Mouse (Mus musculus) heart, adult 8-10 months (tissue): ENCODE measurements around the gene Gpa33. TPM values are rescaled to one million over a fixed set of nuclear protein-coding genes. Genes with fewer than 3 reads are reported as not detected.
A peak's percentile ranks its signal among the peaks of the same experiment; 100 is the strongest.

Experiments
- DNase-seq: peaks from one replicate; pipeline ENCODE4 v3.0.0; 2022; ENCODE audit warnings: low spot score
- total RNA-seq, 4 experiments: library from RNA; stranded (reverse); gene quantifications; 2 replicates each; pipeline ENCODE4 v1.2.4; 2022

Gene Gpa33
- total RNA-seq, 4 experiments from 2014 or later = not detected

DNA sequence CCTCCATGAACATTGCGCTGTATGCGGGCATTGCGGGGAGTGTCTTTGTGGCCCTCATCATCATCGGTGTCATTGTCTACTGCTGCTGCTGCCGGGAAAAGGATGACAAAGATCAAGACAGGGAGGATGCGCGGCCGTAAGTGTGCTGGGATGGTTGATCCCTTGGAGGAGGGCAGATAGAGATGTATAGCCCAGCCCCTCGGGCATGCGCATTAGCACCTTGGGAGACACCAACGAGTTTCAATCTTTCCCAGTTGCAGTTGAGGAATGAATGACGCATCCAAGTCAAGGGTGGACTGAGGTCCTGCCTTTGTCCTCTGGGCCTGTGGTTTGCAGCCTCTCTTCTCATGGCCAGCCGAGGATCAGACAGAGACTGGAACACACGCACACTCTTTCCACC lies 34.5 kb downstream of the Gpa33 start:
- DNase-seq = no peak

- DNase-seq = no peak
Measured at GRCm38 (mm10) chr1:166165159-166165558, 35.1 kb downstream of the Gpa33 start.

- DNase-seq = no peak
Measured at GRCm38 (mm10) chr1:166167405-166167804, 37.4 kb downstream of the Gpa33 start.

DNA sequence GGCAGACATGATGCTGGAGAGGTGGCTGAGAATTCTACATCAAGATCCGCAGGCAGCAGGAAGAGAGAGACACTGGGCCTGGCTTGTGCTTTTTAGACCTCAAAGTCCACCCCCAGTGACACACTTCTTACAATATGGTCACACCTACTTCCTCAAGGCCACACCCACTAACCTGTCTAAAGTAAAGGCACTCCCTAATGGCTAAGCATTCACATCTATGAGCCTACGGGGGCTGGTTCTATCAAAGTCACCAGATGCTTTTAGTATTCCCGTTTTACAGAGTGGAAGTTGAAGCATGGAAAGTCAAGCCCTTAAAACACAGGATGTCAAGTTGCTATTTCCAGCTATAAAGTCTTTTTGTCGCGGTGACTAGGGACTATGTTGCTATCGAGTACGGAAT lies 38.0 kb downstream of the Gpa33 start:
- no peak for DNase-seq

GRCm38 (mm10) chr1:166169713-166170112 lies 39.7 kb downstream of the Gpa33 start:
- no peak for DNase-seq

- DNase-seq = no peak
Measured at GRCm38 (mm10) chr1:166170852-166171251, 40.8 kb downstream of the Gpa33 start.

- DNase-seq = no peak
Measured at GRCm38 (mm10) chr1:166172992-166173391, 43.0 kb downstream of the Gpa33 start.

- DNase-seq = no peak
Measured at GRCm38 (mm10) chr1:166173621-166174020, 43.6 kb downstream of the Gpa33 start.

DNA sequence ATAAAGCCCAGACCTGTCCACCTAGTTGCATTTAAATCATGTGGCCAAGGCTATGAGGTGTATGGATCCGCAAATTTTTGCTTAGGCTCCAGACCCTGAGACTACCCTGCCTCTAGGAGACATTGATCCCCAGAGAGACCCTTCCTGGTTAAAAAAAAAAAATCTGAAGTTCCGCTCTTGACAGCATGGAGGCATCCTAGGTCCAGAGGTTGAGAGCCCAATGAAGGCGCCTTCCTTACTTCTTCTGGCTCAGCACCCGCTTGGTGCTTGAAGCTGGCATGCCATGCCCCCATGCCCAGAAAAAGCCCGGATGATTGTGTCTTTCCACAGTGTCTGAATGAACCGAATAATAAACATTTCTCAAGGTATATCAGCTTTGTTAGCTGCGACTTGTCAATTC lies 51.5 kb downstream of the Gpa33 start:
- no peak for DNase-seq

GRCm38 (mm10) chr1:166182952-166183627 lies 53.1 kb downstream of the Gpa33 start:
- peak; percentile 18 for DNase-seq

DNA sequence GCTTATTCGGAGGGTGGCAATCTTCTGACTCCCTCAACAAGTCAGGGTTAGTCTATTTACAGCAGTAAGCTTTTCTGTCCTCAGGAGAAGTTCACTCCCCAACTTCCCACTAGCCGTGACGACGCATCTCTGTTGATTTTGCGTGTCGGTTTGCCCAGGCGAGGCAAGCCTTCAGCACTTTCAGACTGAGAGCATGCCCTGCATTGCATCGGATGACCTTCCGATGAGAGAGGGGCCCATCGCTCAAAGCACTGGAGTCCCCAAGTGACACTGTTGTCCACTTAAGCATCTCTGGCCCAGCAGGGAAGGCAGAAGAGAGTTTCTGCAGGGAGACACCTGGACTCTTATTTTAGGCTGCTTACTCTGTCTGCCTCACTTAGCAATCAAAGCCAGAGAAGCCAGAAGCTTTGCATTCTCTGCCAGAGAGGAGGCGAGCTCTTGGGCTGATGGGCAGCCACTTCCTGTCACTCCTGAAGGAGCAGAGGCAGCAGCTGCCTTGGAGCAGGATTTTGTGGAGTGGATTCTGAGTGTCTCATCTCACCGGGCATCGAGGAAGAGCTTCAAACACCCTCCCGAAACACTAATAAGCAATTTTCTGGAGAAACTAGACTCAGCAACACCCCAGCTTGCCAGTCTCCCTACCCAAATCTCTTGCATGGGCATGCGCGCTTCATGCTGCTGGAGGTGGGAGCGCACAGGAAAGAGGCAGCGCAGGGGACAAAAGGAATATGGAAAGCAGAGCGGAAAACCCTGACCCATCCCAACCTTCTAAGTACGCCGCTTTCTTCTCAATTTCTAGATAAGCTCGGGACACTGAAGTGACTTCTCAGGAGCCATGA lies 54.6 kb downstream of the Gpa33 start:
- DNase-seq = no peak

DNA sequence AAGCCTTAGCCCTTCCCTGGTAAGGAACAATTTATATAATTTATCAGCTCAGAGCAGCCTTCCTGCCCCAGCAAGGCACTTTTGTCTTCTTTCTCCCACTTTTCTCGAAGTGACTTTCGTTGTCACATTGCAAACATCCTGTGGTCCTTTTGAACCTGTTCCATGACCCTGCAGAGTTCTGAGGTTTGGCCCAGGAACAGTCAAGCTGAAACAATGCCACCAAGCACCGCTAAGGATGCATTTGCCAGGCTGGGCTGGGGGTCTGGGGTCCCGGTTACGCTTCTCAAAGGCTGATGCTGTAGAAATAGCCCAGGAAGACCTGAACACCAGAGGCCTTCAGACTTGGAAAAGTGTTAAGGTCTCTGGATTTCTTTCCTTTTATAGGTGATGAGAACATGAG lies 55.3 kb downstream of the Gpa33 start:
- DNase-seq = no peak

DNA sequence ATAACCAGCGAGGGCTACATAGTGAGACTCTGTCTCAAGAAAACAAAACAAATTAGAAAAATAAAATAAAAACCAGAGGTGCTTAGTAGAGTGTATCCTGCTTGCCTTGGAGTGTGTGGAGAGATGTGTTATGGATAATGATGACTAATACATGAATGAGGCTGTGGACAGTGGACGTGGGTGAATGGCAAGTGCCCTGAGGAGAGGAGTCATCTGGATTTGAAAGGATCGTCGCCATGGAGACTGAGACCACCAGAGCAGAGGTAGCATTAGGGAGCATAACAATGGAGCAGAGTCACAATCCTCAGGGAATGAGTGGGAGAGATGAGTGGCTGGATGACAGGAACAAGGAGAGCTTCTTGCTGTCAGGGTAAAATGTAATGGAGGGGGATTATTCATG lies 59.8 kb downstream of the Gpa33 start:
- no peak for DNase-seq

- no peak for DNase-seq
Measured at GRCm38 (mm10) chr1:166204171-166204570, 74.1 kb downstream of the Gpa33 start.

DNA sequence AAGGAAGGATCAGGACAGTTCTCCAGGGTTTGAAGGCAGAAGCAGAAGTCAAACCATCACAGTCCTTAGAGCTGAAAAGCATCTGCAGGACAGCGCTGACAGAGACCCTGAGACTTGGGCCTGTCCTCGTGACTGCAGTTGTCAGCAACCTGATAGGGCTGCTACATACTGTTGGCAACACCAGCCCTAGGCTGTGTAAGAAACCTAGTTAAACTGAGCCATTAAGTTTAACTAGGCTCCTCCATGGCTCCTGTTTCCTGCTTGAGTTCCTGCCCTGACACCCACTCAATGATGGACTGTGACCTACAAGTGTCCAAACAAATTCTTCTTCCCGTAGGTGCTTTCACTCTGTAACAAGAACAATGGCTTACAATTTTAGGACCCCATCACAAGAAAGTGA lies 75.1 kb downstream of the Gpa33 start:
- DNase-seq = no peak

DNA sequence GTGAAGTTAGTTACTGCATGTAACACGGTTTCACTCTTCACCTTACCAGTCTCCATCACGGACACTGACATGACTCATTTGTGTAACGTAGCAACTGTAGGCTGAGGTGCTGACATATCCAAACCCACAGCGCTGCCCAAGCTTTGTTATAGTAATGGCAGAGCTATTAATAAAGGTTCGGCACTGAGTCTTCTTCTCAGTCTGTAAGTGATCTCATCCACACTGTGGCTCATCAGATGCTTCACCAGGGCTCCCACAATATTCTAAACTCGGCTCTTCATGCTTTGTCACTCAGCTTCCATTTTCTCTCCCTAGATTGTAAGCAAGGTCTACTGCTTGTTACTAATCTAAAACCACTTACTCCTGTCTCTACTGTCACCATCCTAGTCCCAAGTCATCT lies 79.3 kb downstream of the Gpa33 start:
- no peak for DNase-seq

DNA sequence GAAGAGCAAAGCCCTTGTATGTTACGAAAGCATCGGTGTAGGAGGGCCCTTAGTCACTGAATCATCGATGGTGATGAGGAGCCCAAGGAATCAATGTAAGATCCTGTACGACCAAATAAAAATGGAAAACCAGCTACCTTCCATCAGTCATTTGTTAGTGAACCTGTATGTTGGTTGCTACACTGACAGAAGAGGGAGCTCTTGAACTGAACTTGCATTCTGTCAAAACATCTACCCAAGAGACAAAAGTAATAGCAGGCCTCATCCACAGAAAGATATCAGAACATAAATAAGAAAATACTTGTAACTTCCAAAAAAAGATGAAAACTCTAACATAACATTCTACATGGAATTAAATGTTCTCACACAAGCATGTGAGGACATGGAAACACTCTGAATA lies 84.1 kb downstream of the Gpa33 start:
- no peak for DNase-seq

Other genes with a start within 250 kb of the Gpa33 start
- gene Pou2f1, start 127.6 kb upstream of the Gpa33 start, total RNA-seq = 10 to 100 TPM in 3 of 4 experiments, 1 to 10 TPM in 1; 9.7 to 16.5 (median 11.5) TPM
- 10 to 100 TPM; 36.3 to 55.0 (median 43.5) TPM for gene Dusp27, start 2.3 kb upstream of the Gpa33 start, total RNA-seq
- gene Mael, start 108.5 kb downstream of the Gpa33 start, total RNA-seq = not detected
- gene Ildr2, start 123.9 kb downstream of the Gpa33 start, total RNA-seq = 1 to 10 TPM; 2.7 to 3.2 (median 2.9) TPM
- gene Tada1, start 248.9 kb downstream of the Gpa33 start, total RNA-seq = 1 to 10 TPM; 6.3 to 8.5 (median 7.2) TPM